Mouse (Mus musculus) hindbrain, postnatal 0 days (tissue): ENCODE results near the gene Hcfc2. TPM values are rescaled to one million over a fixed set of nuclear protein-coding genes. Genes with fewer than 3 reads are reported as not detected.

Experiments
- ATAC-seq: fragments of 200-750 bp; cut with Nextera tagmentation; 2 replicates; pipeline ENCODE4 v1.8.0; 2017; ENCODE audit warnings: mild to moderate bottlenecking, moderate TSS enrichment, moderate library complexity
- DNase-seq: peaks from one replicate; pipeline ENCODE4 v3.0.0-alpha.2; 2015; ENCODE audit warnings: low spot score
- H3K27ac ChIP-seq: fragments of 300-500 bp; sonication (generic); 2 replicates; pipeline ENCODE4 v1.5.1; 2014; ENCODE audit warnings: mild to moderate bottlenecking
- H3K27me3 ChIP-seq: fragments of 300-500 bp; sonication (generic); 2 replicates; pipeline ENCODE4 v1.6.1; 2014; ENCODE audit warnings: low read length, mixed read lengths; ENCODE audit not compliant: insufficient read depth
- H3K36me3 ChIP-seq: fragments of 300-500 bp; sonication (generic); 2 replicates; pipeline ENCODE4 v1.6.1; 2014; ENCODE audit warnings: low read length, mixed read lengths; ENCODE audit not compliant: insufficient read depth
- H3K4me1 ChIP-seq: fragments of 300-500 bp; sonication (generic); 2 replicates; pipeline ENCODE4 v1.6.1; 2014; ENCODE audit warnings: antibody characterized with exemption, low read length, mixed read lengths; ENCODE audit not compliant: insufficient read depth
- H3K4me2 ChIP-seq: fragments of 300-500 bp; sonication (generic); 2 replicates; pipeline ENCODE4 v1.6.1; 2014; ENCODE audit warnings: low read depth, mild to moderate bottlenecking, low read length, moderate library complexity, mixed read lengths
- H3K4me3 ChIP-seq: fragments of 300-500 bp; sonication (generic); 2 replicates; pipeline ENCODE4 v1.5.1; 2014; ENCODE audit warnings: low read length
- H3K9ac ChIP-seq: fragments of 300-500 bp; sonication (generic); replicated peaks from 2 replicates; pipeline ENCODE4 v1.6.1; 2014; ENCODE audit warnings: mild to moderate bottlenecking, low read length, moderate library complexity, mixed read lengths
- H3K9me3 ChIP-seq: fragments of 300-500 bp; sonication (generic); 2 replicates; pipeline ENCODE4 v1.6.1; 2016; ENCODE audit warnings: low read length, mixed read lengths
- CTCF ChIP-seq: IDR thresholded peaks from 2 replicates; pipeline ENCODE4 v1.5.1; 2016; ENCODE audit warnings: antibody characterized with exemption, control low read depth, low read depth
- WGBS: fragments of 180-500 bp; shearing (Covaris S2); extraction: QIAGEN DNeasy Blood & Tissue Kit; methylation state at CpG from one replicate; pipeline ENCODE4 v1.1.7; 2014; 5-methylcytosine and 5-hydroxymethylcytosine counted together
- polyA plus RNA-seq: library from polyadenylated mRNA; unstranded; fragments of >200 nt; fragmentation: Nextera tagmentation; extraction: Ambion mirVana; gene quantifications from 2 replicates; pipeline ENCODE4 v1.2.1, GENCODE M21; 2015
- total RNA-seq: library from RNA; depleted of rRNA; stranded (reverse); fragments of >200 nt; gene quantifications from 2 replicates; pipeline ENCODE4 v1.2.3, GENCODE M21; 2014

The Hcfc2 gene
- total and polyA plus RNA-seq, 2 experiments from 2014 or later, result 22.9 to 24.8 TPM

GRCm38 (mm10) chr10:82763840-82764631 lies 68.1 kb downstream of the Hcfc2 start, which contains the start of gene Nfyb:
Gene Nfyb, minus strand, starts transcription at chr10:82764144.
- Histone ChIP-seq H3K9me3 (no peaks in the 10 kb centered on the region), H3K27ac (peak within 1 kb of the TSS; percentile 99), H3K36me3 (peaks cover under 1% of the 10 kb centered on the region; the same call in 1 of the 2 replicates), H3K27me3 (no peaks in the 10 kb centered on the region), H3K4me3 (peak within 1 kb of the TSS; percentile 88), H3K4me1 (peaks cover 20% of the 10 kb centered on the region; the same call in 1 of the 2 replicates), H3K9ac (peak within 1 kb of the TSS; percentile 82), H3K4me2 (peak within 1 kb of the TSS; percentile 64)
- 1% methylated on average over 49 of the region's 68 CpGs for WGBS
- DNase-seq (peak; percentile 97), ATAC-seq (peak; percentile 97)
- TF ChIP-seq CTCF, result no peak

DNA sequence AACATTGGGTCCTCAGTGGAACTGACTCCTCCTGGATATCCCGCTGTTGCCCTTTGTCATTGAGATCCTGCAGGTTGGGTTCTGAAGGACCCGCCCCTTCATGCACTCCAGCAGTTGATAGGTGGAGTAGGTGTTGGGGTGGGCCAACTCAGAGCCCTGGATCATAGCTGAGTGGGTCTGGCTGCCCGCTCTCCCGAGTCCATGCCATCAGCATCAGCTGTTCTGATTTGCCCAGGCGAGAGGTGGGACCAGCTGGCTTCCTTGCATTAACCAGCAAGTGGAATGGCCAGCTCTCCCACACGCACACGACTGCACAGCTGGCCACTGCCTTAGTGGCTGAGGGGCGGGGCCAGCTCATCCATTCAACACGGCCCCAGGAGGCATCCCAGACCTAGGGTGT lies 72.9 kb downstream of the Hcfc2 start:
- Histone ChIP-seq H3K9ac (no peak overlapping the region), H3K27ac (no peak overlapping the region), H3K9me3 (no peaks in the 10 kb centered on the region), H3K36me3 (no peaks in the 10 kb centered on the region), H3K4me3 (no peak overlapping the region), H3K4me1 (no peaks in the 10 kb centered on the region), H3K4me2 (no peak overlapping the region), H3K27me3 (no peaks in the 10 kb centered on the region)
- DNase-seq, result no peak
- TF ChIP-seq CTCF, result no peak
- ATAC-seq, result 0 out of 2 replicates have a peak, but pooled peaks have one; percentile 12
- WGBS, result 25% methylated on average over 9 of the region's 9 CpGs

DNA sequence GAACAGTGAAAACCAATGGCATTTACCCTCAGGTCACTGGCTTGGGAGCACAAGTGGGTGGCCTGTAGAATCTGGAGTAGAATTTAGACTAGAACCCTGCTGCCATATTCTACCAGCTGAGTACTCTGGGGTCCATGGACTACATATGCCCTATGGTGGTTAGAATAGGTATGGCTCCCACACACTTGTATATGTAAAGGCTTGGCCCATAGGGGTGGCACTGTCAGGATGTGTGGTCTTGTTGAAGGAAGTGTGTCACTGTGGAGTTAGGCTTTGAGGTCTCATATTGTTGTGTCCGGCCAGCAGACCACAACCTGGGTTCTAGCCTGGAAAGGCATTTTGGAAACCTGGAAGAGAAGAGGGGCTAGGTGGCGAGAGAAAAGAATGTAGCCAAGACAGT lies 74.8 kb downstream of the Hcfc2 start:
- no peaks in the 10 kb centered on the region for H3K9me3 ChIP-seq
- H3K27me3 ChIP-seq, result no peaks in the 10 kb centered on the region
- H3K4me2 ChIP-seq, result no peak overlapping the region
- no peaks in the 10 kb centered on the region for H3K4me1 ChIP-seq
- no peak overlapping the region for H3K4me3 ChIP-seq
- no peak for DNase-seq
- TF ChIP-seq CTCF, result no peak
- H3K36me3 ChIP-seq, result no peaks in the 10 kb centered on the region
- no peak overlapping the region for H3K27ac ChIP-seq
- H3K9ac ChIP-seq, result no peak overlapping the region
- no peak for ATAC-seq
- WGBS, result 94% methylated on average over 2 of the region's 2 CpGs

GRCm38 (mm10) chr10:82771595-82772170 lies 75.7 kb downstream of the Hcfc2 start:
- 68% methylated on average over 9 of the region's 9 CpGs for WGBS
- no peak for TF ChIP-seq CTCF
- Histone ChIP-seq H3K27ac (no peak overlapping the region), H3K27me3 (no peaks in the 10 kb centered on the region), H3K9ac (no peak overlapping the region), H3K4me3 (no peak overlapping the region), H3K4me1 (no peaks in the 10 kb centered on the region), H3K9me3 (no peaks in the 10 kb centered on the region), H3K36me3 (no peaks in the 10 kb centered on the region), H3K4me2 (no peak overlapping the region)
- ATAC-seq (peak; percentile 36; the same call in 1 of the 2 replicates), DNase-seq (no peak)

DNA sequence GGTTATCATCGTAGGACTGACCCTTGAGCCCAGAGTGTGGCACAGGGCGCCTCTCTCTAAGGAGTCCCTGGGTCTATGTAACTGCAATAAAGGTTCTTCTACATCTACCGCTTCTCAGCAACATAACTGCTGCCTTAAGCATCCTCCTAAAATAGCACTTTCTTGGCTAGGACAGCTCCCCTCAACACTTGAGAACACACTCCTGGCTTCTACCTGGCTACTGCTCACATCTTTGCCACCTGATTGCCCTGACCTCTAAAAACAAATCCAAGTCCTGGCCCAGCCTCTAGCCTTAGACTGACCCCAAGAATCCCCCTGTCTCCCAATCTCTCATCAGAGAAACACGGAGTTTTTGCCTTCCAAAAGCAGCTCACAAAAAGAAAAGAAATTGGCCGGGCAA lies 78.9 kb downstream of the Hcfc2 start:
- no peaks in the 10 kb centered on the region for H3K9me3 ChIP-seq
- no peak for TF ChIP-seq CTCF
- H3K4me3 ChIP-seq, result no peak overlapping the region
- H3K4me2 ChIP-seq, result no peak overlapping the region
- no peaks in the 10 kb centered on the region for H3K36me3 ChIP-seq
- ATAC-seq (no peak), DNase-seq (no peak)
- no peak overlapping the region for H3K9ac ChIP-seq
- no peak overlapping the region for H3K27ac ChIP-seq
- WGBS, result 88% methylated on average over 5 of the region's 5 CpGs
- no peaks in the 10 kb centered on the region for H3K4me1 ChIP-seq
- no peaks in the 10 kb centered on the region for H3K27me3 ChIP-seq

GRCm38 (mm10) chr10:82777075-82777474 lies 81.1 kb downstream of the Hcfc2 start:
- no peak for TF ChIP-seq CTCF
- Histone ChIP-seq H3K36me3 (no peaks in the 10 kb centered on the region), H3K4me1 (no peaks in the 10 kb centered on the region), H3K9ac (no peak overlapping the region), H3K9me3 (no peaks in the 10 kb centered on the region), H3K27me3 (no peaks in the 10 kb centered on the region), H3K4me2 (no peak overlapping the region), H3K27ac (no peak overlapping the region), H3K4me3 (no peak overlapping the region)
- WGBS, result 54% methylated on average over 2 of the region's 2 CpGs
- ATAC-seq, result no peak
- DNase-seq, result no peak

DNA sequence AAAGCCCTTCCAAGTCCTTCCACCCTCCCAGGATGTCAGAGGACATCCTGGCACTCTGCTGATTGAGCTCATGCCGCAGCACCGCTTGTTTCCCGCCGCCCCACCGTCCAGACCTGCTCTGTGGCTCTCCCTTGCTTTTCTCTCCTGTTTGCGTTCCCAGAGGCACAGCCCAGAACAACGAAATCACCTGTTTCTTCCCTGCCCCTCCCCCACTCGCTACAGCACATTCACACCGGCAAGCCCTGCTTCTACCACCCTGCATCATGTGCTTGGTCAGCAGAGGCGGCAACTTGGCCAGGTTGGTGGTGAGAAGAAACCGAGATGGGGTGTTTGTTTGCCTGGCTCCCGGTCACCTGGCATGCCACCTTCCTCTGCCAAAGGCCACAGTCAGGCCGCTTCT lies 81.9 kb downstream of the Hcfc2 start:
- H3K36me3 ChIP-seq, result no peaks in the 10 kb centered on the region
- TF ChIP-seq CTCF, result no peak
- ATAC-seq (peak; percentile 38; the same call in 1 of the 2 replicates), DNase-seq (no peak)
- H3K9me3 ChIP-seq, result no peaks in the 10 kb centered on the region
- 29% methylated on average over 13 of the region's 13 CpGs for WGBS
- H3K27ac ChIP-seq, result no peak overlapping the region
- no peak overlapping the region for H3K4me3 ChIP-seq
- H3K27me3 ChIP-seq, result no peaks in the 10 kb centered on the region
- no peak overlapping the region for H3K9ac ChIP-seq
- H3K4me1 ChIP-seq, result no peaks in the 10 kb centered on the region
- no peak overlapping the region for H3K4me2 ChIP-seq
